Mouse (Mus musculus) limb, embryonic 14.5 days (tissue): ENCODE measurements around the gene Srsf1. TPM values are rescaled to one million over a fixed set of nuclear protein-coding genes. Genes with fewer than 3 reads are reported as not detected.

ENCODE experiments used
- ATAC-seq: fragments of 200-750 bp; cut with Nextera tagmentation; 2 replicates; pipeline ENCODE4 v1.8.0; 2017; ENCODE audit warnings: low read depth, moderate number of reproducible peaks, moderate TSS enrichment; ENCODE audit not compliant: low FRiP score
- DNase-seq: peaks from one replicate; pipeline ENCODE4 v3.0.0-alpha.2; 2015; ENCODE audit warnings: low spot score
- H3K27ac ChIP-seq: fragments of 300-500 bp; sonication (generic); replicated peaks from 2 replicates; pipeline ENCODE4 v1.5.1; 2014; ENCODE audit warnings: low read depth, mild to moderate bottlenecking, low read length, moderate library complexity, mixed read lengths
- H3K27me3 ChIP-seq: fragments of 300-500 bp; sonication (generic); 2 replicates; pipeline ENCODE4 v1.6.1; 2014; ENCODE audit warnings: low read length, mixed read lengths; ENCODE audit not compliant: control insufficient read depth, insufficient read depth
- H3K36me3 ChIP-seq: fragments of 300-500 bp; sonication (generic); 2 replicates; pipeline ENCODE4 v1.6.1; 2014; ENCODE audit warnings: mild to moderate bottlenecking, low read length, moderate library complexity, mixed read lengths; ENCODE audit not compliant: control insufficient read depth, insufficient read depth
- H3K4me1 ChIP-seq: fragments of 300-500 bp; sonication (generic); 2 replicates; pipeline ENCODE4 v1.6.1; 2014; ENCODE audit warnings: antibody characterized with exemption, low read length, mixed read lengths; ENCODE audit not compliant: control insufficient read depth, insufficient read depth
- H3K4me2 ChIP-seq: fragments of 300-500 bp; sonication (generic); replicated peaks from 2 replicates; pipeline ENCODE4 v1.6.1; 2014; ENCODE audit warnings: low read depth, mild to moderate bottlenecking, low read length, moderate library complexity; ENCODE audit not compliant: severe bottlenecking
- H3K4me3 ChIP-seq: fragments of 300-500 bp; sonication (generic); replicated peaks from 2 replicates; pipeline ENCODE4 v1.5.1; 2014; ENCODE audit warnings: low read length
- H3K9ac ChIP-seq: fragments of 300-500 bp; sonication (generic); 2 replicates; pipeline ENCODE4 v1.6.1; 2014; ENCODE audit warnings: mild to moderate bottlenecking, low read depth, low read length, moderate library complexity; ENCODE audit not compliant: severe bottlenecking
- H3K9me3 ChIP-seq: fragments of 300-500 bp; sonication (generic); 2 replicates; pipeline ENCODE4 v1.6.1; 2016; ENCODE audit warnings: low read length; ENCODE audit not compliant: control insufficient read depth
- POLR2A ChIP-seq: fragments of 200-500 bp; IDR thresholded peaks from 2 replicates; pipeline ENCODE4 v1.8.0; 2012; ENCODE audit warnings: inconsistent platforms, mild to moderate bottlenecking, moderate library complexity, borderline replicate concordance; ENCODE audit not compliant: insufficient read depth, insufficient read length; ENCODE audit errors: extremely low read depth
- WGBS: fragments of 180-500 bp; shearing (Covaris S2); extraction: QIAGEN DNeasy Blood & Tissue Kit; methylation state at CpG from one replicate; pipeline ENCODE4 v1.1.7; 2014; 5-methylcytosine and 5-hydroxymethylcytosine counted together
- polyA plus RNA-seq, 2 experiments: library from polyadenylated mRNA; depleted of rRNA in 1 of 2; stranded (reverse) in 1 of 2; unstranded in 1 of 2; fragments of >200 nt; fragmentation: Nextera tagmentation in 1 of 2; extraction: Ambion mirVana in 1 of 2; gene quantifications; 2 replicates each; pipeline versions ENCODE4 v1.2.1 to v1.2.3; 2012 to 2014

The Srsf1 gene
- polyA plus RNA-seq, 2 experiments: 338 to 524 TPM

- WGBS: 2% methylated on average over 8 of the region's 8 CpGs
- ATAC-seq: no peak
Observed at GRCm38 (mm10) chr11:88067191-88067585, 20.0 kb downstream of the Srsf1 start.

GRCm38 (mm10) chr11:88067586-88068410 lies 20.6 kb downstream of the Srsf1 start, which contains the start of gene Vezf1:
TSS of gene Vezf1 (plus strand) at chr11:88068279.
- H3K4me1 ChIP-seq: peaks cover 19% of the 10 kb centered on the region
- H3K27me3 ChIP-seq: no peaks in the 10 kb centered on the region
- TF ChIP-seq POLR2A: peak; percentile 76; the same call in 1 of the 2 replicates
- H3K9ac ChIP-seq: peak within 1 kb of the TSS; percentile 96
- H3K9me3 ChIP-seq: no peaks in the 10 kb centered on the region
- H3K36me3 ChIP-seq: no peaks in the 10 kb centered on the region
- WGBS: under 1% methylated on average over 25 of the region's 81 CpGs
- peak within 1 kb of the TSS; percentile 98 for H3K27ac ChIP-seq
- peak within 1 kb of the TSS; percentile 85 for H3K4me2 ChIP-seq
- peak; percentile 82 for ATAC-seq
- H3K4me3 ChIP-seq: peak within 1 kb of the TSS; percentile 95
- DNase-seq: peak; percentile 80

More at GRCm38 (mm10) chr11:88067191-88067585, 20.0 kb downstream of the Srsf1 start:
- no peak for DNase-seq
- peak overlapping the region; percentile 95 for H3K4me3 ChIP-seq
- peaks cover 19% of the 10 kb centered on the region for H3K4me1 ChIP-seq
- no peaks in the 10 kb centered on the region for H3K27me3 ChIP-seq
- H3K9ac ChIP-seq: peak overlapping the region; percentile 96
- H3K4me2 ChIP-seq: peak overlapping the region; percentile 85
- H3K27ac ChIP-seq: peak overlapping the region; percentile 98
- TF ChIP-seq POLR2A: no peak
- H3K9me3 ChIP-seq: no peaks in the 10 kb centered on the region
- no peaks in the 10 kb centered on the region for H3K36me3 ChIP-seq

GRCm38 (mm10) chr11:88068411-88069245 lies 21.5 kb downstream of the Srsf1 start:
- 3% methylated on average over 42 of the region's 92 CpGs for WGBS
- H3K27ac ChIP-seq: peak overlapping the region; percentile 98
- H3K36me3 ChIP-seq: peaks cover 6% of the 10 kb centered on the region
- no peaks in the 10 kb centered on the region for H3K9me3 ChIP-seq
- peak overlapping the region; percentile 64 for H3K4me2 ChIP-seq
- peak overlapping the region; percentile 96 for H3K9ac ChIP-seq
- no peaks in the 10 kb centered on the region for H3K27me3 ChIP-seq
- no peak for TF ChIP-seq POLR2A
- ATAC-seq: peak; percentile 71
- DNase-seq: peak; percentile 29
- peaks cover 19% of the 10 kb centered on the region for H3K4me1 ChIP-seq
- H3K4me3 ChIP-seq: peak overlapping the region; percentile 95

GRCm38 (mm10) chr11:88069246-88069570 lies 22.0 kb downstream of the Srsf1 start:
- Histone ChIP-seq H3K4me2 (peak overlapping the region; percentile 64), H3K27ac (peak overlapping the region; percentile 98), H3K4me3 (peak overlapping the region; percentile 95), H3K4me1 (peaks cover 19% of the 10 kb centered on the region), H3K36me3 (peaks cover 11% of the 10 kb centered on the region), H3K9ac (peak overlapping the region; percentile 96), H3K27me3 (no peaks in the 10 kb centered on the region), H3K9me3 (no peaks in the 10 kb centered on the region)
- DNase-seq (no peak), ATAC-seq (no peak)
- WGBS: under 1% methylated on average over 12 of the region's 12 CpGs
- no peak for TF ChIP-seq POLR2A

- 36% methylated on average over 4 of the region's 4 CpGs for WGBS
- Histone ChIP-seq H3K27me3 (no peaks in the 10 kb centered on the region), H3K4me3 (peak overlapping the region; percentile 95), H3K9me3 (no peaks in the 10 kb centered on the region), H3K36me3 (peaks cover 22% of the 10 kb centered on the region), H3K4me2 (peak overlapping the region; percentile 64), H3K9ac (0 out of 2 replicates have a peak overlapping the region, but pooled peaks have one; percentile 96), H3K4me1 (peaks cover 19% of the 10 kb centered on the region), H3K27ac (0 out of 2 replicates have a peak overlapping the region, but pooled peaks have one; percentile 20)
- DNase-seq (no peak), ATAC-seq (no peak)
- TF ChIP-seq POLR2A: no peak
Observed at GRCm38 (mm10) chr11:88070392-88070791, 23.2 kb downstream of the Srsf1 start.
